Mouse (Mus musculus): ENCODE measurements around the gene Slc9b2.

DNA sequence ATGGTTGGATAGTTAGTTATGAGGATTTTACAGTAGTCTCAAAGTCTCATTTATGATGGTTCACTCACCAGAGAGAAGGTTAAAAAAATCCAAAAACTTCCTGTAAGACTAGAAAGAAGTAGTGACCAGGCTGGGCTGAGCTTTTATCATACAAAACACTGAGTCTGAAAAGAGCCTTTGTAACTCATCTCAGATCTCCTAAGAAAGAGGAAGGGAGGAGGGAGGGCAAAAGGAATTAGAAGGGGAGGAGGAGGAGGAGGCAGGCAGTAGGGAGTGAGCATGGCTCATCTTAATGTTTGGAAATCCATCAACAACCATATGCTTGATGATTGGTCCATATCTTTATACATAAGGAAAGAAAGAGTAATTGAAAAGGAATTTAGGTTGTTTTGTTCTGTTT is 25.2 kb downstream of the Slc9b2 start:
- no peak for TF ChIP-seq CTCF (IDR thresholded peaks at IDR 0.05; ENCODE audit: low read depth)
- no peak for TF ChIP-seq EP300 (IDR thresholded peaks at IDR 0.05; ENCODE audit: low read depth)

Measured in liver, postnatal 0 days (tissue).